Mouse (Mus musculus) midbrain, embryonic 11.5 days (tissue): ENCODE measurements around the gene Slc7a5. TPM values are rescaled to one million over a fixed set of nuclear protein-coding genes. Genes with fewer than 3 reads are reported as not detected.
A peak's percentile ranks its signal among the peaks of the same experiment; 100 is the strongest.

Experiments
- ATAC-seq: fragments of 200-750 bp; cut with Nextera tagmentation; 2 replicates; pipeline ENCODE4 v1.8.0; 2017; ENCODE audit warnings: moderate TSS enrichment, moderate library complexity; ENCODE audit not compliant: low FRiP score
- DNase-seq: peaks from one replicate; pipeline ENCODE4 v3.0.0; 2015; ENCODE audit warnings: low spot score; ENCODE audit errors: missing footprints
- H3K27ac ChIP-seq: fragments of 300-500 bp; sonication (generic); 2 replicates; pipeline ENCODE4 v1.5.1; 2014; ENCODE audit warnings: low read depth, low read length
- H3K27me3 ChIP-seq: fragments of 300-500 bp; sonication (generic); 2 replicates; pipeline ENCODE4 v1.6.1; 2014; ENCODE audit warnings: mild to moderate bottlenecking, low read length, moderate library complexity, mixed read lengths; ENCODE audit not compliant: control insufficient read depth, insufficient read depth
- H3K36me3 ChIP-seq: fragments of 300-500 bp; sonication (generic); 2 replicates; pipeline ENCODE4 v1.6.1; 2014; ENCODE audit warnings: mild to moderate bottlenecking, low read length, moderate library complexity, mixed read lengths; ENCODE audit not compliant: control insufficient read depth, insufficient read depth
- H3K4me1 ChIP-seq: fragments of 300-500 bp; sonication (generic); 2 replicates; pipeline ENCODE4 v1.6.1; 2014; ENCODE audit warnings: low read length; ENCODE audit not compliant: control insufficient read depth, insufficient read depth
- H3K4me2 ChIP-seq: fragments of 300-500 bp; sonication (generic); 2 replicates; pipeline ENCODE4 v1.6.1; 2014; ENCODE audit warnings: mild to moderate bottlenecking, moderate library complexity
- H3K4me3 ChIP-seq: fragments of 300-500 bp; sonication (generic); 2 replicates; pipeline ENCODE4 v1.5.1; 2014; ENCODE audit warnings: low read depth, low read length
- H3K9ac ChIP-seq: fragments of 300-500 bp; sonication (generic); 2 replicates; pipeline ENCODE4 v1.6.1; 2014; ENCODE audit warnings: low read length
- H3K9me3 ChIP-seq: fragments of 300-500 bp; sonication (generic); 2 replicates; pipeline ENCODE4 v1.6.1; 2016; ENCODE audit warnings: low read length; ENCODE audit not compliant: control insufficient read depth
- WGBS: fragments of 180-500 bp; shearing (Covaris S2); extraction: QIAGEN DNeasy Blood & Tissue Kit; methylation state at CpG from one replicate; pipeline ENCODE4 v1.1.7; 2014; 5-methylcytosine and 5-hydroxymethylcytosine counted together
- polyA plus RNA-seq: library from polyadenylated mRNA; unstranded; fragments of >200 nt; fragmentation: Nextera tagmentation; extraction: Ambion mirVana; gene quantifications from 2 replicates; pipeline ENCODE4 v1.2.1, GENCODE M21; 2014

The Slc7a5 gene
- polyA plus RNA-seq, 1 experiment from 2014 or later: 36.5 TPM

DNA sequence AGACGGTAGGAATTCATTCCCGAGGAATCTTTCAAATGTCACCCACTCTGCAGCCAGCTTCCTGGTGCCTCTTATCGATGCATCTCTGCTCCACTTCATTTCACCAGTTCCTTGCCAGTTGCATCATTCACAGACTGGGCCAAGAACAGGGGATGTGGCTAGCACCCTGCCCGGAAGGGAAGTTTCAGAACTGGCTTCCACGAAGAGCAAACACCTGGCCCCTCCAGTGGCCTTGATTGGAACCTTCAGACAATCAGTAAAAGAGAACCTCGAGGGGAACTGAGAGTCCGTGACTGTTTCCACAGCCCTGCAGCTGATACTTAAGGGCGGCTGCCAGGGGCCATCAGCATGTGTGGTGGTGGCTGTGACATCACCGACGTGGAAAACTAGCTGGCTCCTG lies 59.0 kb downstream of the Slc7a5 start:
- WGBS: 72% methylated on average over 10 of the region's 10 CpGs
- no peak overlapping the region for H3K4me2 ChIP-seq
- ATAC-seq: no peak

DNA sequence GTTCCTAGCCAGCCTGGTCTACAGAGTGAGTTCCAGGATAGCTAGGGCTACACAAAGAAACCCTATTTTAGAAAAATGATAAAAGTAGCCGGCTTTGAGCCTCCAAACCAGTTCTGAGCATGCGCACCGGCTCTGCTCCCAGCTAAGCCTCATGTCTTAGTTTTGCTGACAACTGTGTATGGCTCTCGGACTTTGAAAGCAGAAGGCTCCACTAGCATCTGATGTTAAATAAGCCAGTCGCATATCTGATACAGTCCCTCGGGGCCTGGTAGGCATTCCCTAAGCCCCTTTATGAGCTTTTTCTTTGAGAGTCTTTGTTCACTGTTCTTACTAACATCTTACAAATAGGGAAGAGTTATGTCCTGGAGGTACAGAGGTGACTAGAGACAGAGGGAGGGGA lies 59.5 kb downstream of the Slc7a5 start:
- DNase-seq (no peak), ATAC-seq (no peak)
- Histone ChIP-seq H3K27me3 (no peaks in the 10 kb centered on the region), H3K4me2 (no peak overlapping the region), H3K4me1 (peaks cover 9% of the 10 kb centered on the region), H3K9ac (no peak overlapping the region), H3K4me3 (no peak overlapping the region), H3K9me3 (no peaks in the 10 kb centered on the region), H3K27ac (no peak overlapping the region), H3K36me3 (no peaks in the 10 kb centered on the region)
- 75% methylated on average over 6 of the region's 6 CpGs for WGBS

More for the DNA sequence above, 59.0 kb downstream of the Slc7a5 start:
- Histone ChIP-seq H3K9me3 (no peaks in the 10 kb centered on the region), H3K9ac (no peak overlapping the region), H3K4me1 (peaks cover 9% of the 10 kb centered on the region), H3K27me3 (no peaks in the 10 kb centered on the region), H3K36me3 (no peaks in the 10 kb centered on the region), H3K27ac (no peak overlapping the region), H3K4me3 (no peak overlapping the region)
- no peak for DNase-seq

DNA sequence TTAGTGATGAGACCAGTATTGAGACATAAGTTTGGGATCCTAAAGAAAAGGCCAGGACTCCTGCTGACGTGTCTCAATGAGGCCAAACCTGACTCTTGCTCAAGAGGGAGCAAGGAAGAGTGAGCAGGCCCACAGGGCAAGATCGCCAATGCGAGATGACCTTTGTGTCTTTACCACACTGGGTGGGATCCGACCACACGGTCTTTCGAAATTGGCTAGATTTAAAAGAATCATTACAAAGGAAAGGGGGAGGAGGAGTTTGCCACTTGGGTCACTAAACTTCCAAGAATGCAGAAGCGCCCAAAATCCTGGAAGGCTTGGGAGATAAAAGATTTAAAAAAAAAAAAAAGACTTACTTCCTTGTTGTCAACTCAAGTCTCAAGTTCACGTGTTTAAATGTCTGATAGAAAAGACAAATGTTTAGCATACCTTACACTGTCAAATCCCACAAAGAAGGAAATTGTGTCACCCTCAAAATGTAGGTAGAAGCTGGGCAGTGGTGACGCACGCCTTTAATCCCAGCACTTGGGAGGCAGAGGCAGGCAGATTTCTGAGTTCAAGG lies 60.2 kb downstream of the Slc7a5 start:
- no peak overlapping the region for H3K4me3 ChIP-seq
- no peaks in the 10 kb centered on the region for H3K9me3 ChIP-seq
- H3K4me2 ChIP-seq: no peak overlapping the region
- H3K9ac ChIP-seq: no peak overlapping the region
- H3K27ac ChIP-seq: no peak overlapping the region
- 64% methylated on average over 10 of the region's 10 CpGs for WGBS
- DNase-seq (no peak), ATAC-seq (no peak)
- no peaks in the 10 kb centered on the region for H3K36me3 ChIP-seq
- H3K4me1 ChIP-seq: peaks cover 9% of the 10 kb centered on the region
- H3K27me3 ChIP-seq: no peaks in the 10 kb centered on the region

- Histone ChIP-seq H3K27me3 (no peaks in the 10 kb centered on the region), H3K36me3 (no peaks in the 10 kb centered on the region), H3K27ac (no peak overlapping the region), H3K9me3 (no peaks in the 10 kb centered on the region), H3K4me1 (peaks cover 9% of the 10 kb centered on the region), H3K4me2 (no peak overlapping the region), H3K9ac (no peak overlapping the region), H3K4me3 (no peak overlapping the region)
- DNase-seq: no peak
- ATAC-seq: no peak
Measured at GRCm38 (mm10) chr8:121846815-121847214, 60.7 kb downstream of the Slc7a5 start.

- Histone ChIP-seq H3K27ac (no peak overlapping the region), H3K27me3 (no peaks in the 10 kb centered on the region), H3K4me1 (no peaks in the 10 kb centered on the region), H3K9ac (no peak overlapping the region), H3K9me3 (no peaks in the 10 kb centered on the region), H3K4me3 (no peak overlapping the region), H3K36me3 (no peaks in the 10 kb centered on the region), H3K4me2 (no peak overlapping the region)
- DNase-seq: no peak
- no peak for ATAC-seq
- WGBS: 54% methylated on average over 6 of the region's 7 CpGs
Measured at GRCm38 (mm10) chr8:121844765-121845164, 62.7 kb downstream of the Slc7a5 start.

- Histone ChIP-seq H3K4me3 (no peak overlapping the region), H3K36me3 (no peaks in the 10 kb centered on the region), H3K27me3 (no peaks in the 10 kb centered on the region), H3K9ac (no peak overlapping the region), H3K9me3 (no peaks in the 10 kb centered on the region), H3K27ac (no peak overlapping the region), H3K4me1 (no peaks in the 10 kb centered on the region), H3K4me2 (no peak overlapping the region)
- DNase-seq (no peak), ATAC-seq (no peak)
- 89% methylated on average over 3 of the region's 3 CpGs for WGBS
Measured at GRCm38 (mm10) chr8:121843184-121843733, 64.2 kb downstream of the Slc7a5 start.

DNA sequence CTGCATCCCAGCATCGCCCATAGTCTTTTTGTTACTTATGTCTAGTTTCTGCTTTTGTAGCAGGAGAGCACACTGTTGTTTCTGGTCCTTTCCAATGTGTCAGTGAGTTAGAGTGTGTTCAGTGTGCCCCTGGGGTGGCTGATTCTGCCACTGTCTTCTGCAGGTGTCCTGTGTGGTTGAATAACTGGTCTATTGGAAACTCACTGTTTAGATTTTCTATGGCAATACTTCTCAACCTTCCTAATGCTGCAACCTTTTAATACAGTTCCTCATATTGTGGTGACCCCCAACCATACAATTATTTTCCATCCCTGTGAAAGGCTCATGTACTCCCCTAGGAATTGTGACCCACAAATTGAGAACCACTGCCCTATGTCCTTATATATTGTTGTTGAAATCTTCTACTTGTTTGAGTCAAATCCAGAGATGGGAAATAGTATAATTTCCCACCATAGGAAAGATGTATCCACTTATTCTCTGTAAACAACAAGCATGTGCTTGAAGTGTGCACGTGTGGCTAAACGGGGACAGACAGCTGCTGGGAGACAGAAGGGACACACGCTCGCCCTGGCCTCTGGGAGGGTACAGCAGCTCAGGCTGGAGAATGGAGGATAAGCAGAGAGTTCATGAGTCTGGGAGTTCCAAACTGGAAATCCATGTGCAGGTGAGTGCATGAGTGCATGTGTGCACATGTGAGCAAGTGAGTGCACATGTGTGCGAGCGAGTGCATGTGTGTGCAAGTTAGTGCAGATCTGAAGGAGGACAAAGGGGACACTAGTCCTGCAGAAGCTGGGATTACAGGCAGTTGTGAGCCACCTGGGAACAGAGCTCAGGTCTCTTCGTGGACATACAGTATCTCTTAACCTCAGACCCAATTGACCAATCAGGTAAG lies 65.2 kb downstream of the Slc7a5 start:
- no peak overlapping the region for H3K4me3 ChIP-seq
- no peak overlapping the region for H3K4me2 ChIP-seq
- no peaks in the 10 kb centered on the region for H3K36me3 ChIP-seq
- ATAC-seq: no peak
- H3K27me3 ChIP-seq: no peaks in the 10 kb centered on the region
- WGBS: 92% methylated on average over 8 of the region's 8 CpGs
- no peaks in the 10 kb centered on the region for H3K4me1 ChIP-seq
- DNase-seq: no peak
- H3K9ac ChIP-seq: no peak overlapping the region
- no peaks in the 10 kb centered on the region for H3K9me3 ChIP-seq
- H3K27ac ChIP-seq: no peak overlapping the region

GRCm38 (mm10) chr8:121841242-121841641 lies 66.3 kb downstream of the Slc7a5 start:
- Histone ChIP-seq H3K4me3 (no peak overlapping the region), H3K9me3 (no peaks in the 10 kb centered on the region), H3K27me3 (no peaks in the 10 kb centered on the region), H3K27ac (no peak overlapping the region), H3K9ac (no peak overlapping the region), H3K4me2 (no peak overlapping the region), H3K4me1 (no peaks in the 10 kb centered on the region), H3K36me3 (no peaks in the 10 kb centered on the region)
- WGBS: 45% methylated on average over 8 of the region's 8 CpGs
- 0 out of 2 replicates have a peak, but pooled peaks have one; percentile 46 for ATAC-seq
- peak; percentile 97 for DNase-seq

- peak; percentile 61; the same call in 1 of the 2 replicates for ATAC-seq
- H3K27ac ChIP-seq: no peak overlapping the region
- no peaks in the 10 kb centered on the region for H3K27me3 ChIP-seq
- H3K4me3 ChIP-seq: no peak overlapping the region
- H3K4me2 ChIP-seq: 0 out of 2 replicates have a peak overlapping the region, but pooled peaks have one; percentile 20
- no peak overlapping the region for H3K9ac ChIP-seq
- peaks cover 7% of the 10 kb centered on the region for H3K4me1 ChIP-seq
- peak; percentile 97 for DNase-seq
- no peaks in the 10 kb centered on the region for H3K9me3 ChIP-seq
- 18% methylated on average over 6 of the region's 6 CpGs for WGBS
- H3K36me3 ChIP-seq: no peaks in the 10 kb centered on the region
Measured at GRCm38 (mm10) chr8:121832503-121832902, 75.0 kb downstream of the Slc7a5 start.
